Mouse (Mus musculus) urinary bladder, postnatal 4 days (tissue): ENCODE measurements around the gene Col4a3.

Experiments used
- DNase-seq, 2 experiments: peaks; one replicate each; pipeline ENCODE4 v3.0.0; 2021 to 2022; ENCODE audit warnings: low spot score in 2 of 2

The Col4a3 gene

DNA sequence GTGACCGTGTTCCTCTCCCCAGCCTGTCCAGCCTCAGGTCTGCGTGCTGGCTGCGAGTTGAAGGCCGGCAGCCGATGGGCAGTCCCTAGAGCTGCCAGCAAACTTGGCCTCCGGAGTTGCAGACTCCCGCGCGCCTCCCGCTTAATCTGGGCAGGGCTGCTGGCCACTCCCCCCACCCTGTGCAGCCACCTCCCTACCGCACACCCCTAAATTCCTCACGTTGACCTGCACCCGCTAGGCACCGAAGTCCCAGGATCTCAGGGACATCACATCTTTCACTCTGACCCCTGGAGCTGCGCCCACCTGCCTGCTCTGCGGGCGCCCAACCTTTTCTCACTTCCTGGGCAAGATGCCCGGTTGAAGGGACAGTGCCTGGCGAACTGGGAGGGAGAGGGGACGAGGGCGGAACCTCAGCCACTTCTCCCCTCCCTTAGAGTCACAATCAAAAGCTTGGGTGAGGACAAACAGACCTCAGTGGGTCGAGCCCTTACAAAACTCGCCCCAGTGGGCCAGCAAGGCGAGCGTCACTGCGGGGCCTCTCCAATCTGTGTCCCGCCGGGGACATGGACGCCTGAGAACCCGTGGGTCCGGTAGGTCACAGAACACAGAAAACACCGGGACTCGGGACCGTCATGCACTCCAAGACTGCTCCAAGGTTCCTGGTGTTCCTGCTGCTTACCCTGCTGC, at the start of gene Col4a3, which contains the start of gene Col4a4:
Gene Col4a3 (plus strand): TSS at position 209 of the 687 bp plus-strand sequence.
Gene Col4a4 (minus strand): TSS at position 137 of the 687 bp plus-strand sequence.
- DNase-seq: peak; percentile 34 to 62

DNA sequence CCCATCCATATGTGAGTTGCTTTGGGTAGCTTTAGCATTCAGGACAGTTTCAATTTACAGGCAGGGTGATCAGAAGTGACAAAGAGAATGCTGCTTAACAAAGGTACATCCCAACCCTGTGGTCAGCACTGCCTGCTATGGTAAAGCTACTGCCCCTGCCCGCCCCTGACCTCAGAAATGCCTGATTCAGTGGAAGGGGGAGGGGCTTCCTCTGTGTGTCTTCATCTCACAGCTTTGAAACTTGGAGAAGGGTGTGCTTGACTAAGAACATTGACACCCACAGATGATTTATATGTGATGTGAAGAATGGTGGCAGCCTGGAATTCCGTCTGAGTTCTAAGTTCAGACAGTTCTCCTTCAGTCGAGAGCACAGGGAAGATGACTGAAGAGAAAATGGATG, 48.9 kb upstream of the Col4a3 start:
- DNase-seq: no peak

DNA sequence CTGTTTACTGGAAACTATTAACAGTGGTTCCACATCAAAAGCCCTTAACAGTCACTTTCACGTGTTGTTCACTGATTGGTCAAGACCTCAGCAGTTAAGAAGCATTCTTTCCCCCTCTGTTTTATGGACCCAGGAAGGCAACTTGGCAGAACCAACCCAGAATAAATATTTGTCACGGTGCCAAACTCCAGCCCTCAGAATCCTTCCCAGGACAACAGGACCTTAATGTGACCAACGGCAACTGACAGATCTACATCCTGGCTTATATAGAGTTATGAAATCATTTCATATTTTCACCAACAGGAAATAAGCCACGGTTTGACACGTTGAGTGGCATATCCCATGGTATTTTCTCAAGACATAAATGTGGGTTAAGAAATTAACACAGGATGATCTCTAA, 46.7 kb upstream of the Col4a3 start:
- DNase-seq: no peak

DNA sequence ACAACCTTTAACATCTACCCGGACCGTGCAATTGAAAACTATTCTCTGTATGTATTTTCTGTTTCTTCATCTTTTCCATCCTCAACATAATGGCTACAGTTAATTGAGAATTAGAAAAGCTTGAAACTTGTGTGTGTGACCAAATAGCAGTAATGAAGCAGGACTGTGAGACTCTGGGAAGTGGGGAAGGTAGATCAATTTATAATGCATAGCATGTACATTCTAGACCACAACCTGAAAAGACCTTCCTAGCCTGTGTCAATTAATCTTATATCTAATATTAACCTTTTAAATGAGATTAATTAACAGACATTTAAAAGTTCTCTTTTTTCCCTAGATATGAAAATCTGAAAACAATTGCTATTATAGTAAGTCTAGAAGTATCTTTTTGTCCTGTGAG, 42.8 kb upstream of the Col4a3 start:
- DNase-seq: no peak

DNA sequence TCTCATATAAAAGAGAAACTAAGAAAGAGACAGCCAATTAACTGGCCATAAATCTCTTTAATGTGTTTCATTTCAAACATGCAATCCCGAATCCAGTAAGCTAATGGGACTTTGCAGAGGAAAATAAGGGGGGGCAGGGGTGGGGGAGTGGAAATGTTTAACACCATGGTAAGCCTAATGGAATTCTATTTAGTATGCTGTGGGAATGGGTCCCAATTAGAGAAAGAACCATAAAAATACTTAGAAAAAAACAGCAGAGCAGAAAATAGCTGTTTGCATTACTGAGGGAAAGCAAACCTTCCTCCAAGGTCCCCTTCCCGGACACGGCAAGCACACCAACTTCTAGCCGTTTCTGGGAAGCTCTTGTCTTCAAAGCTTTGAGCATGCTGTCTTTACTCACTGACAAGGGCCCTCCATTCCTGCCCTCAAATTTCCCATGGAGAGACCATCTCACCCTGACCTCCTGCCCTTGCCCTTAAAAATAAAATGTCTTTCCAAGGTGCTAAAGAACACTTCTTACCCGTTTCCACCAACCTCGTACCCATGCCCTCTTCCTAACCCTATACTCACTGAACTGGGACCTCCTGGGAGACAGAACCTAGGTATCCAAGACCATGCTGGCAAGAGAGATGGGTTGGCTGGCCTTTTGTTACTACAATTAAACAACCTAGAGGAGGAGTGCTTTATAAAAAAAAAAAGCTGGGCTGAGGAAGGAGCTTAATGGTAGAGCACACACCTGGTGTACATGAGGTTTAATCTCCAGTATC, 42.1 kb upstream of the Col4a3 start:
- no peak for DNase-seq

DNA sequence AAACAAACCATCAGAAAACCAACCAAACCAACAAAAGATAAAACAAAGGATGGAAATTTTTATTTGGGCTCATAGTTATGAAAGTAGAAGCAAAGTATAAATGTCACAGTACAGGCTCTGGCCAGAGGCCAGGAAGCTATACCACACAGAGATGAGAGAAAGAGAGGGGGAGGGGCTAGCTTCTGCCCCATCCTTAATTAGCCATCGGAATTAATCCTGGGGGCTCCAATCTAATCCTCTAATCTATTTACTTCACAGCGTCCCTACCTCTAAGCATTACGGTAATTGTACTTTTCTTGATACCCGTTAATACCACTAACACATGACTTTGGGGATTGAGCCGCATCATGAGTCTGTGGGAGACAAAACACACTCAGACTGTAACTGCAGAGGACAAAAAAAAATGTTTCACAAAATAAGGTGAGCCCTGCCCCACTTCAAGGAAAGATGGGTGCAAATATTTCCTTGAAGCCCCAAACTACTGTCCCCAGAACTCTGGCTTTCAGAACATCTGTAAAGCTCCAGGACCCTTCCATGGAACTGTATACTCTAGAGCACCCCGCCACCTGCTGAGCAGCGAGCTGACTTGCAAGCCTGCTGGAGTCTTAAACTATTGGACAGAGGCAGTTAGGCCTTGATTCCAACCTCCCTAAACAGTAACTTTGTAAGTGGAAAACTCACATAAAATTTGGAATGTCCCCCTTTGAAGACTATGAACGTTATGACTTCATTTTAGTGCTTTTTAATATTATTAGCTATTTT, 41.3 kb upstream of the Col4a3 start:
- DNase-seq: no peak

DNA sequence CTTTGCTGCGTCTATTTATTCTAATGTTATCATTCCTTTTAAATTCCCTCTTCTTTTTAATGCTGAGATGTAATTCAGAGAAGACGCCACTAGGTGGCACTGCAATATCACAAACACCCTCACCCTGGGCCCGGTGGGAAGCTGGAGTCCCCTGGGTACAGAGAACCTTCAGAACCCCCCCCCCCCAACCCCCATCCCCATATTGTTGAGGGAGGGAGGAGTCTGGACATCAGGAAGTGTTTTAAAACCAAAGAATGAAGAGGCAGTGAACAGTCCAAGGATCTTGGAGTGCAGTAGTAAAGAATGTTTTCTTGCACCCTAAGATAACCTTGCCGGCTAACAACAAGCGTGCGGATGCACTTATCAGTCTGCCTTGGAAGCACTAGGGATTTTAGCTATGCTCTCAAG, 32.3 kb upstream of the Col4a3 start:
- no peak for DNase-seq

DNA sequence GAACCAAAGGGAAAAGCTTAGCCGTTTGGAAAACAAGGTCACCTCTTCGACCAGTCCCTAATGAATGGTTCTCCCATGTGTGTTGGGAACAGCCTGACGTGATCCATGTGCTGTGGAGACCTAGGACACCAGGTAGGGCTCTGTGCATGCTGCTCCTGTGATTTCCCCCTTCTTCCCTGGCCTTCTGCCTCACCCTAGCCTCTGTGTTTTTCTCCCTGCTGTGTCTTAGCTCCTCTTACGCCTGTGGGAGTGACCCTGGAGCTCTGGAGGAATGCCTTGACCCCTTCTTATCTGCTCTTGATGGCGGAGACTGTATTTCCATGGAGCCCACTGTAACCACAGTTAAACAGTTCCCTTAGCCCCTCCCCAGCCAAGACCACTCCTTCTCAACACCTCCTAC, 31.8 kb upstream of the Col4a3 start:
- DNase-seq: no peak

DNA sequence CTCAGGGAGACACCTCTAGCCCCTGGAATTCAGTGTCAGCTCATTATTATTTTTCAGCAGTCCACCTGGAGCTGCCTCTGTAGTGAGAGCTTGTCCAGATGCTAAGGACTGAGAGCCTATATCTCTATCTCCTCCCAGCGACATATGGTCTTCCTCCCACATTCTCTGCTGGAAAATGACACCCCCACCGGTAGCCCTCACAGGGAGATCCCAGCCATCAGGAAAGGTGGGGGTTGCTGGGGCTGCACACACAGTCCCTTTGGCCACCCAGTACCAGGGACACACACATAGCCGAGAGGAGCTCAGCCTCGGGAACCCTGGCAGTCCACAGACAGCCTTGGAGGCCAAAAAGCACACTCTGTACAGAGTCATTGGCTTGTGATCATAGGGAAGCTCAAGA, 26.5 kb upstream of the Col4a3 start:
- DNase-seq: peak in 1 of 2 experiments; percentile 51

DNA sequence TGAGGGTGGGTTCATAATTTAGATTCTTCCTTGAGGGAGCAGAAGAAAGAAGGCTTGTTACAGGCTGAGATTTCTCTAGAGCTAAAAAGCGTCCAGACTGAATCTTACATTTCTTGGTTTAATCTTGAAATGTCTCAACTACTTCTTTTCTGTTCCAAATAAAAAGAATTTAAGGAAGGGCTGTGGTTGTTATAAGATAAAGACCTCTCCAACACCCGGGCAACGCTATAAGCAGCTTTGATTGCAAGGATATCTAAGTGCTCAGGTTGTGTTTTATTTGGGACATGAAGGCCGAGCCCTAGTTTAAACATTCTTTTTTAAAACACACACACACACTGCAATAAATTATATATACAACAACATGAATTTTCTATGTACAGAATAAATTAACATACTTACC, 17.3 kb upstream of the Col4a3 start:
- DNase-seq: no peak

DNA sequence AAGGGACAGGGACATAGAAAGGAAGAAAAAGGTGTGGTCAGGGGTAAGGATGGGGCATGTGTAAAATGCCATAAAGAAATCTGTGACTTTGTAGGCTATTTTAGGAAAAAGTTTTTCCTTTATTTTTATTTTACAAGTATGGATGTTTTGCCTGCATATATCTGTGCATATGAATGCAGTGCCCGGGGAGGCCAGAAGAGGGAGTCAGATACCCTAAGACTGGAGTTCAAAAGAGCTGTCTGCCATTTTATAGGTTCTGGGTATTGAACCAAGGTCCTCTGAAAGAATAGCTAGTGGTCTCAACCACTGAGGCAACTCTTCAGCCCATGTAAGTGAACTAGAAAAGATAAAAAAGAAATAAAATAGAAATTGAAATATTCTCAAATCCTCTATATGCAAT, 15.0 kb upstream of the Col4a3 start:
- DNase-seq: no peak

DNA sequence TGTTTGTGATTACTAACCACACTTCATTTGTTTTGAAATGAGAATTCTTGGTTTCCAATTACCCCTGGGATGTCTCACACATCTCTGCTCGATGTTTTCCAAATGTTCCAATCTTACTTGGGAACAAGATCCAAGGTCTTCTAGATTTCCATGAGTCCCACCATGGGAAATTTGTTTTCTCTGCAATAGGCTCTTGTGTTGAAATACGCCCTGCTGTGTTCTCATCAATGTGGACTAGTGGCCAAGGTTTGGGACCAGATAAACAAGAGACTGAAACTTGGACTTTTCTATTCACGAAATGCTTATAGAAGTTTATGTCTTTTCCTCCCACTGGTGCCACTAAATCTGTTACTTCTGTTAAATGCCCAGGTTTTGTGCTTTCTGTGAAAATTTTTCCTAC, 11.0 kb upstream of the Col4a3 start:
- no peak for DNase-seq

DNA sequence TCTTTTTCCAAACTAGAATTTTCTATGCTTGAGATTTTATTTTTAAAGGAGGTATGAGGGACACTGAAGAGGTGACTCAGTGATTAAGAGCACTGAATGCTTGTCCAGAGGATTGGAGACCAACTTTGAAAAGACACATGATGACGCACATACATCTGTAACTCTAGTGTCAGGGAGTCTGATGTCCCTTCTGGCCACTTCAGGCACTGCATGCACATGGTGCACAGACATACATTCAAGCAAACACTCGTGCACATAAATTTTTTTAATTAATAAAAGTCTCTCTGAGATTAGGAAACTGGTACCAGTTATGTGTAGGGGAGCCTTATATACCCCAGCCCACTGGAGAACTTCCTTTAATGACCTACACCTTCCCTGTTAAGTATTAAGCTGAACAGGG, 10.5 kb upstream of the Col4a3 start:
- DNase-seq: no peak

DNA sequence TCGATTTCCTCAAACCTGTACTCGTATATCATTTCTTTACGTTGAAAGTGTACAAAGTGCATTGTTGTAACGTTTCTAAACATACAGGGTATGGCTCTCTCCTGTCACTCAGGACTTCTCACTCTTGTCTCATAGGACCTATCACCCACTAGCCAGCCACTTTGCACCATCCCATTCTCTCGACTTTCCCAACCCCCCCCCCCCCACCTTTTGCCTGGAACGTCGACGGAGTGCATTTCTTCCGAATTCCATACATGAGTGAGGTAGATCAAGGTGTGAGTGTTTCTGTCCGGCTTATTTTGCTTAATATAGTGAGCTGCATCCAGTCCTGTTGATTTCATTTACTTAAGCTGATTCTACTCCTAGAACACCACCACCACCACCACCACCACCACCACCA, 9.4 kb upstream of the Col4a3 start:
- DNase-seq: no peak

DNA sequence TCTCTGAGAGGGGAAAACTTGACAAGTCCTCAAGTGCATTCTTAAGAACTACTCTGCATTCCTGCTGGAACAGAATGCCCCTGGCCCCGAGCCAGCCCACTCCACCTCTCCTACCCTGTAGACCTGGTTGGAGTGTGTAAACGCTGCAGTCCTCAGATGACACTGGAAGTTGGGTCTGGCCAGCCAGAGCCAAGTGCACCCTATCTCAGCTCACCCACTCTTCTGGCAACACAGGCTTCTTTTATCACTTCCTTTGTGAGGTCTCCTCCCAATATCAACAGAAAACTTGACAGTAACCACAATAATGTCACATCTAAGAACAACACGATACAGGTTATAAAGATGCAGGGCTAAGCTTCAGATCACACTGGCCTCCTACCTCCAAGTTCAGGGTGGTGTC, 8.8 kb upstream of the Col4a3 start:
- peak in 1 of 2 experiments; percentile 65 for DNase-seq

DNA sequence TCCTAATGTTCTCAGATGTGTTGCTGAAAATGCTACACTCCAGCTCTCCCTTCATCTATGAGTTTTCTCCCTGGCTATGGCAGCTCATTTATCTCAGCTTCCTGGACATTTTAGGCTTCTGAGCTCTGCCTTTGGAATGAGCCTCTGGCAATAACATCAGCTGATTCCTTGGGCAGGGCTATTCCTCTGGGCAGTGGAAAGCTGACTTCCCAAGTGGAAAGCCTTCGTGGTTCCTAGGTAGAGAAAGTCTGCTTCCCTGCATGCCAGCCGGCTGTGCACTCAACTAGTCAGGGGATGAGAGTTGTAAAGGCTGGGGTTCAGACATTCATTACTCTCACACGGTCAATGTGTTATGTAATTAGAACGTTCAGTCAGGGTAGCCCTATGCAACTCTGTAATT, 8.4 kb upstream of the Col4a3 start:
- no peak for DNase-seq

DNA sequence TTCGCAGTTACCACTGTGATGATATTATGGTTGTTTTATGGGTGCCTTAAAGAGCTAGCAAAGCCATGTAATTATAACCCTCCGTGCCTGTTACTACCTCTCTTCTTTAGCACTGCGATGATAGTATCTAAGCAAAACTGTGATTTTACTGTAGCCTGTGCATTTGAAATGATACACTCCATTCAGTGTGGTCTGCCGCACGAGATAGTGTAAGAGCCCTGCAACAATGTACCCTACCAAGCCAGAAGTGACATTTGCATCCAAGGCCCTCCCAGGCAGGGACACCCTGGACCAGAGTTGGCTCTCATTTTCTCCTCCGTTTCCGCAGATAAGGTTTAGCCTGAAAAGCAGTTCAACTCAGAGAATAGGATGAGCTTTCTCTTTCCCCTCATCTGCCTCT, 740 bp upstream of the Col4a3 start:
- DNase-seq: no peak

DNA sequence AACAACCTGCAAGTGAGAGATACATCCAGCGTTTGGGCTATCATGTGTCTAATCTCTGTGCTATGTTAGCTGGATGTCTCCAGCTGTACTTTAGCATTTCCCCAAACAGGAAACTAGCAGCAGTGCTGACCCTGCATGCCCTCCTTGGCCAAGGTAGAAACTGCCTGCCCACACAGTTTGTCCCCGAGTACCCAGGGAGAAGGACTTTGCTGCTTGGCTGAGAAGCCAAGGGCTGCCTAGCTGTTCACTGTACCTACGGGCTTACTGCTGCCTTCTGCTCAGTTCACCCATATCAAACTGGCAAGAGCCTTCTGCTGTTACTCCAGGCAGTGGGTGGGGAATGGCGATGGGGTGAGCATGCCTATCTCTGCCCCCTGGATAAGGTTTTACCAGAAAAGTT, 3.5 kb downstream of the Col4a3 start:
- no peak for DNase-seq

DNA sequence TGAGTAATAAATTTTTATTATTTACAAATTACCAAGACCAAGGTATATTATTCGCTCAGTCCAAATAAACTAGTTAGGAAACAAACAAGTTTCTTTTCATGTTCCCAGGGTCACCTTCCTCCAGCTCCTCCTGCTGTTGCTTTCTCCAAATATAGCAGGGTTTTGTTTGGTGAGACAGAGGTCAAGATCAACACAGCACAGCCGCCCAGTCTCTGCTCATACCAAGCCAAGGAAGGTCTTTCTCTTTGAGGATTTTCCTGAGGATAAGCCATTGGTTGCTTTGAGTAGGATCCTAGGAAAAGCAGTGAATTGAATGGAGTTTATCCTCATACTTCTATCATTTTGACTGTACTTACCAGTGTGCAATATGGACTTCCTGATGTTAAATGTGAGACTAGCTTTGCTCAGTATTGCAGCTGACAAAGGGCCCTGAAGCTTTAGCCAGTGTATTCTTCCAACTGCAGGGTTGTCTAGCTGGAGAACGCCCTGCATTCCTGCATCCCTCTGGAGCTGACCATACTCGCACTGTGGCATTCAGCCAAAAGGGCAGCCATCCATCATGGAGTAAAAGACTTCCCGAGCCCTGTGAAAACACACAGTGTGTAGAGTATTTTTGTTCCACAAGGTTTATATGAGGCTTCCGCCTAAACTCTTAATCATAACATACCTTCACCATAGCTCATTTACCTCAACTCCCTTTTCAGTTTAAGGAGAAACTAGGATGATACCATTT, 10.3 kb downstream of the Col4a3 start:
- peak; percentile 62 to 68 for DNase-seq

DNA sequence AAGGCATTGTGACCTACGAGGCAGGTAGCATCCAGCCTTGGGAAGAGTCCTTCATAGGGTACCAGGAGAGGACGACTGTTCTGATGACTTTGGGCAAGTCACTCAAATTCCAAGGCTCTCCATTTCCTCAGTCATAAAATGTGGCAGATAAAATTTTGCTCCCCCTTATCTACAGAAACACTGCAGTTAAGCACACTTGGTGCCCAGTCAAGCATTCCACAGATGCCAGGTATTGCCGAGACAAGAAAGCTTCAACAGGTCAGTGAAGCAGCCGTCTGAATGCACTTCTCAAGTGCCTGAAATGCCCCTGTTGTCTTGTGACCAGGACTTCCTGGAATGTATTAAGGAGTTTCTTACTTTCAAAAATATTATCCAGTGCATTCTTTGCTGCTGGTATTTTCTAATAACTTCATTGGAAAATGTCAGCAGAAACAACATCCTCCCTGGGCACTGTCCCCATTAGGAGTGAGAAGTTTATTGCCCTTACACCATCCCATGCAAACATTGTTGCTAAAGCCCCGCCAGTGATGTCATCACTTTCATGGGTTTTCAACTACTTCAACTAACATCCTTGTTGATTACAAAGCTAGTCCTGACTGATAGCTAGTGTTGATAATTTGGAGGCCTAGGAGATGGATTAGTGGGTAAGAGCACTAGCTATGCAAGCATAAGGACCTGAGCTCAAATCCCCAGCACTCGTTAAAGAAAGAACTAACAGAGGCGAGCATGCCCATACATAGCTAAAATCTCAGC, 16.7 kb downstream of the Col4a3 start:
- DNase-seq: no peak

DNA sequence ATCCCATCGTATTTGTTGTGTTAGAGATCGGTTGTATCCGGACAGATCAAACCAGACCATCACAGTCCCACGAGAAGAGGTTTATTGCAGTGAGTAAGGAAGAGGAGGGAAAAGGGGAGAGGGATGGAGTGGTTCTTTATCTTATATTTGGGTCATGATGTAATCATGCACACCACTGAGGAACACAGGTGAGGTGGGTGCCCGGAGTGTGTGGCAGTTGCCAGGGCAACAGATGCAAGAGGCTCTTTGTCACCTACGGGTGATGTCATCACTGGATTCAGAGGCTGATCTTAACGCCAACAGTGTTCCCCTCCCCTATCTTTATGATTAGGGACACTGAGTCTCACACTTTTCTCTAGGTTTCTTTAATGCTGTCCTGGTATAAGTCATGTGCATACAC, 18.6 kb downstream of the Col4a3 start:
- no peak for DNase-seq
